Mouse (Mus musculus) hematopoietic multipotent progenitor cell, adult 10-12 weeks (in vitro differentiated cells): ENCODE measurements around the gene Gm11562. TPM values are rescaled to one million over a fixed set of nuclear protein-coding genes. Genes with fewer than 3 reads are reported as not detected.

Source experiments
- polyA plus RNA-seq: library from polyadenylated mRNA; stranded (reverse); fragments of >175 nt; gene quantifications from 2 replicates; pipeline ENCODE4 v1.2.3, GENCODE M21; 2012; ENCODE audit warnings: low replicate concordance

Gm11562 gene
- polyA plus RNA-seq: not detected in 2 replicates

GRCm38 (mm10) chr11:99620335-99620734 lies at the start of gene Gm11562:
TSS of gene Gm11562 (minus strand) at chr11:99620435.

GRCm38 (mm10) chr11:99665860-99666259 lies 45.6 kb upstream of the Gm11562 start, which contains the start of gene Krtap4-6:
TSS of gene Krtap4-6 (minus strand) at chr11:99665960.

GRCm38 (mm10) chr11:99658467-99659010 lies 38.3 kb upstream of the Gm11562 start, which contains the start of gene Gm11563:
TSS of gene Gm11563 (minus strand) at chr11:99658960.

GRCm38 (mm10) chr11:99650136-99650535 lies 29.9 kb upstream of the Gm11562 start, which contains the start of gene Gm11555:
TSS of gene Gm11555 (minus strand) at chr11:99650236.

GRCm38 (mm10) chr11:99643635-99644139 lies 23.5 kb upstream of the Gm11562 start, which contains the start of gene Krtap4-7:
TSS of gene Krtap4-7 (minus strand) at chr11:99644089.

GRCm38 (mm10) chr11:99634653-99635134 lies 14.5 kb upstream of the Gm11562 start, which contains the start of gene Krtap4-2:
TSS of gene Krtap4-2 (minus strand) at chr11:99635084.

GRCm38 (mm10) chr11:99628138-99628537 lies 7.9 kb upstream of the Gm11562 start, which contains the start of gene Krtap4-1:
TSS of gene Krtap4-1 (minus strand) at chr11:99628238.

GRCm38 (mm10) chr11:99614796-99615363 lies 5.4 kb downstream of the Gm11562 start, which contains the start of gene Krtap2-4:
TSS of gene Krtap2-4 (minus strand) at chr11:99614846.

GRCm38 (mm10) chr11:99610089-99610488 lies 10.1 kb downstream of the Gm11562 start, which contains the start of gene Gm11937:
TSS of gene Gm11937 (minus strand) at chr11:99610189.

GRCm38 (mm10) chr11:99603208-99603607 lies 17.0 kb downstream of the Gm11562 start, which contains the start of gene Gm11938:
TSS of gene Gm11938 (minus strand) at chr11:99603308.

GRCm38 (mm10) chr11:99597742-99598141 lies 22.5 kb downstream of the Gm11562 start, which contains the start of gene Krtap9-3:
TSS of gene Krtap9-3 (minus strand) at chr11:99598105.

GRCm38 (mm10) chr11:99590981-99591380 lies 29.3 kb downstream of the Gm11562 start, which contains the start of gene Krtap1-3:
TSS of gene Krtap1-3 (minus strand) at chr11:99591339.

GRCm38 (mm10) chr11:99583245-99583704 lies 37.0 kb downstream of the Gm11562 start, which contains the start of gene Krtap1-4:
TSS of gene Krtap1-4 (minus strand) at chr11:99583654.

GRCm38 (mm10) chr11:99580636-99581035 lies 39.6 kb downstream of the Gm11562 start, which contains the start of gene Krtap1-5:
TSS of gene Krtap1-5 (minus strand) at chr11:99581016.

Other genes starting within 250 kb of the Gm11562 start
- gene Krt28, start 245.5 kb downstream of the Gm11562 start, polyA plus RNA-seq: not detected in 2 replicates
- gene Krt10, start 231.1 kb downstream of the Gm11562 start, polyA plus RNA-seq: 4.0 and 10.0 TPM in 2 replicates
- gene Krt12, start 198.2 kb downstream of the Gm11562 start, polyA plus RNA-seq: not detected in 2 replicates
- gene Krt20, start 182.3 kb downstream of the Gm11562 start, polyA plus RNA-seq: not detected in 2 replicates
- gene Krt23, start 127.3 kb downstream of the Gm11562 start, polyA plus RNA-seq: not detected in 2 replicates
- not detected in 2 replicates for gene Krt39, start 99.1 kb downstream of the Gm11562 start, polyA plus RNA-seq
- gene Krt40, start 77.3 kb downstream of the Gm11562 start, polyA plus RNA-seq: not detected in 2 replicates
- gene Krtap3-3, start 69.6 kb downstream of the Gm11562 start, polyA plus RNA-seq: not detected in 2 replicates
- not detected in 2 replicates for gene Krtap3-2, start 63.6 kb downstream of the Gm11562 start, polyA plus RNA-seq
- not detected in 2 replicates for gene Gm11939, start 61.0 kb downstream of the Gm11562 start, polyA plus RNA-seq
- gene Krtap3-1, start 53.8 kb downstream of the Gm11562 start, polyA plus RNA-seq: not detected in 2 replicates
- not detected in 2 replicates for gene Krtap1-5, start 39.4 kb downstream of the Gm11562 start, polyA plus RNA-seq
- not detected in 2 replicates for gene Krtap1-4, start 36.8 kb downstream of the Gm11562 start, polyA plus RNA-seq
- not detected in 2 replicates for gene Krtap1-3, start 29.1 kb downstream of the Gm11562 start, polyA plus RNA-seq
- not detected in 2 replicates for gene Krtap9-3, start 22.3 kb downstream of the Gm11562 start, polyA plus RNA-seq
- not detected in 2 replicates for gene Gm11938, start 17.1 kb downstream of the Gm11562 start, polyA plus RNA-seq
- gene Gm11937, start 10.2 kb downstream of the Gm11562 start, polyA plus RNA-seq: not detected in 2 replicates
- gene Krtap2-4, start 5.6 kb downstream of the Gm11562 start, polyA plus RNA-seq: not detected in 2 replicates
- gene Krtap4-1, start 7.8 kb upstream of the Gm11562 start, polyA plus RNA-seq: not detected in 2 replicates
- not detected in 2 replicates for gene Krtap4-2, start 14.6 kb upstream of the Gm11562 start, polyA plus RNA-seq
- gene Krtap4-7, start 23.7 kb upstream of the Gm11562 start, polyA plus RNA-seq: not detected in 2 replicates
- gene Gm11555, start 29.8 kb upstream of the Gm11562 start, polyA plus RNA-seq: not detected in 2 replicates
- gene Gm11563, start 38.5 kb upstream of the Gm11562 start, polyA plus RNA-seq: not detected in 2 replicates
- not detected in 2 replicates for gene Krtap4-6, start 45.5 kb upstream of the Gm11562 start, polyA plus RNA-seq
- gene Gm14190, start 70.3 kb upstream of the Gm11562 start, polyA plus RNA-seq: not detected in 2 replicates
- not detected in 2 replicates for gene Gm14180, start 113.9 kb upstream of the Gm11562 start, polyA plus RNA-seq
- gene Gm11595, start 152.5 kb upstream of the Gm11562 start, polyA plus RNA-seq: not detected in 2 replicates
- gene Krtap4-8, start 160.3 kb upstream of the Gm11562 start, polyA plus RNA-seq: not detected in 2 replicates
- gene Krtap4-9, start 164.8 kb upstream of the Gm11562 start, polyA plus RNA-seq: not detected in 2 replicates
- not detected in 2 replicates for gene Gm11596, start 173.0 kb upstream of the Gm11562 start, polyA plus RNA-seq
- not detected in 2 replicates for gene Gm11569, start 178.5 kb upstream of the Gm11562 start, polyA plus RNA-seq
- not detected in 2 replicates for gene Gm11554, start 184.0 kb upstream of the Gm11562 start, polyA plus RNA-seq
- not detected in 2 replicates for gene Krtap4-13, start 189.5 kb upstream of the Gm11562 start, polyA plus RNA-seq
- gene Gm11564, start 195.2 kb upstream of the Gm11562 start, polyA plus RNA-seq: not detected in 2 replicates
- not detected in 2 replicates for gene 2300003K06Rik, start 217.6 kb upstream of the Gm11562 start, polyA plus RNA-seq
- gene Krtap4-16, start 231.2 kb upstream of the Gm11562 start, polyA plus RNA-seq: not detected in 2 replicates
- gene Gm11568, start 237.5 kb upstream of the Gm11562 start, polyA plus RNA-seq: not detected in 2 replicates
- gene Gm11559, start 244.0 kb upstream of the Gm11562 start, polyA plus RNA-seq: not detected in 2 replicates